Mouse (Mus musculus): Measurements from ENCODE around the gene Ndrg4. TPM values are rescaled to one million over a fixed set of nuclear protein-coding genes. Genes with fewer than 3 reads are reported as not detected.

The Ndrg4 gene
- total RNA-seq, 1 experiment = 9.4 TPM

GRCm38 (mm10) chr8:95668163-95668958 is 8.4 kb upstream of the Ndrg4 start:
- Histone ChIP-seq H3K4me3 (ENCODE audit: insufficient read depth in 1 of 2, low read depth in 1 of 2, low read length in 2 of 2, poor library complexity in 1 of 2, severe bottlenecking in 1 of 2) (no peak overlapping the region), H3K27ac (ENCODE audit: insufficient read depth, low read depth, low read length, poor library complexity, severe bottlenecking) (no peak overlapping the region), H3K4me1 (ENCODE audit: control insufficient read depth in 2 of 2, insufficient read depth in 2 of 2, low read length in 2 of 2, poor library complexity in 1 of 2) (no peaks in the 10 kb centered on the region), H3K9me3 (ENCODE audit: control insufficient read depth, insufficient read depth, low read depth, low read length) (no peaks in the 10 kb centered on the region), H3K36me3 (ENCODE audit: control insufficient read depth, insufficient read depth, low read length, poor library complexity, severe bottlenecking) (no peaks in the 10 kb centered on the region), H3K9ac (ENCODE audit: insufficient read depth, low read depth, low read length, poor library complexity, severe bottlenecking) (no peak overlapping the region)
- DNase-seq (ENCODE audit: low read depth, low spot score) = no peak
- TF ChIP-seq HCFC1 (IDR thresholded peaks at IDR 0.05; ENCODE audit: borderline replicate concordance, insufficient read depth, low read length) (no peak), CHD2 (IDR thresholded peaks at IDR 0.05; ENCODE audit: low read depth, low read length) (no peak), ZC3H11A (IDR thresholded peaks at IDR 0.05; ENCODE audit: borderline replicate concordance, low read depth, low read length) (no peak), ZNF384 (IDR thresholded peaks at IDR 0.05; ENCODE audit: low read depth, low read length) (no peak), MAFK (IDR thresholded peaks at IDR 0.05; ENCODE audit: insufficient read depth, low read depth, low read length) (no peak)
- in situ Hi-C loops (cut with MboI; ENCODE audit: low sequenced_read_pairs in 2 of 2, unreplicated experiment in 2 of 2) = no loop called here

GRCm38 (mm10) chr8:95669967-95670366 is 6.8 kb upstream of the Ndrg4 start:
- TF ChIP-seq CHD2 (IDR thresholded peaks at IDR 0.05; ENCODE audit: low read depth, low read length) (no peak), MAFK (IDR thresholded peaks at IDR 0.05; ENCODE audit: insufficient read depth, low read depth, low read length) (no peak), ZNF384 (IDR thresholded peaks at IDR 0.05; ENCODE audit: low read depth, low read length) (no peak), ZC3H11A (IDR thresholded peaks at IDR 0.05; ENCODE audit: borderline replicate concordance, low read depth, low read length) (no peak), HCFC1 (IDR thresholded peaks at IDR 0.05; ENCODE audit: borderline replicate concordance, insufficient read depth, low read length) (no peak)
- H3K4me3 ChIP-seq (ENCODE audit: insufficient read depth in 1 of 2, low read depth in 1 of 2, low read length in 2 of 2, poor library complexity in 1 of 2, severe bottlenecking in 1 of 2) = no peak overlapping the region
- no peak for DNase-seq (ENCODE audit: low read depth, low spot score)
- in situ Hi-C loops (cut with MboI; ENCODE audit: low sequenced_read_pairs in 2 of 2, unreplicated experiment in 2 of 2) = no loop called here
- no peak overlapping the region for H3K27ac ChIP-seq (ENCODE audit: insufficient read depth, low read depth, low read length, poor library complexity, severe bottlenecking)
- H3K4me1 ChIP-seq (ENCODE audit: control insufficient read depth in 2 of 2, insufficient read depth in 2 of 2, low read length in 2 of 2, poor library complexity in 1 of 2) = no peaks in the 10 kb centered on the region
- H3K9me3 ChIP-seq (ENCODE audit: control insufficient read depth, insufficient read depth, low read depth, low read length) = no peaks in the 10 kb centered on the region
- H3K36me3 ChIP-seq (ENCODE audit: control insufficient read depth, insufficient read depth, low read length, poor library complexity, severe bottlenecking) = no peaks in the 10 kb centered on the region
- no peak overlapping the region for H3K9ac ChIP-seq (ENCODE audit: insufficient read depth, low read depth, low read length, poor library complexity, severe bottlenecking)

- in situ Hi-C loops (cut with MboI; ENCODE audit: low sequenced_read_pairs in 2 of 2, unreplicated experiment in 2 of 2) = no loop called here
- Histone ChIP-seq H3K27ac (ENCODE audit: insufficient read depth, low read depth, low read length, poor library complexity, severe bottlenecking) (no peak overlapping the region), H3K9me3 (ENCODE audit: control insufficient read depth, insufficient read depth, low read depth, low read length) (no peaks in the 10 kb centered on the region), H3K36me3 (ENCODE audit: control insufficient read depth, insufficient read depth, low read length, poor library complexity, severe bottlenecking) (no peaks in the 10 kb centered on the region), H3K4me1 (ENCODE audit: control insufficient read depth in 2 of 2, insufficient read depth in 2 of 2, low read length in 2 of 2, poor library complexity in 1 of 2) (peaks cover 0 to 2% of the 10 kb centered on the region in 2 experiments; a peak in 1 of 4 replicates), H3K4me3 (ENCODE audit: insufficient read depth in 1 of 2, low read depth in 1 of 2, low read length in 2 of 2, poor library complexity in 1 of 2, severe bottlenecking in 1 of 2) (no peak overlapping the region), H3K9ac (ENCODE audit: insufficient read depth, low read depth, low read length, poor library complexity, severe bottlenecking) (no peak overlapping the region)
- TF ChIP-seq MAFK (IDR thresholded peaks at IDR 0.05; ENCODE audit: insufficient read depth, low read depth, low read length) (no peak), ZNF384 (IDR thresholded peaks at IDR 0.05; ENCODE audit: low read depth, low read length) (no peak), CHD2 (IDR thresholded peaks at IDR 0.05; ENCODE audit: low read depth, low read length) (no peak), ZC3H11A (IDR thresholded peaks at IDR 0.05; ENCODE audit: borderline replicate concordance, low read depth, low read length) (no peak), HCFC1 (IDR thresholded peaks at IDR 0.05; ENCODE audit: borderline replicate concordance, insufficient read depth, low read length) (no peak)
- no peak for DNase-seq (ENCODE audit: low read depth, low spot score)
These were observed 4.9 kb upstream of the Ndrg4 start for GRCm38 (mm10) chr8:95671861-95672260.

DNA sequence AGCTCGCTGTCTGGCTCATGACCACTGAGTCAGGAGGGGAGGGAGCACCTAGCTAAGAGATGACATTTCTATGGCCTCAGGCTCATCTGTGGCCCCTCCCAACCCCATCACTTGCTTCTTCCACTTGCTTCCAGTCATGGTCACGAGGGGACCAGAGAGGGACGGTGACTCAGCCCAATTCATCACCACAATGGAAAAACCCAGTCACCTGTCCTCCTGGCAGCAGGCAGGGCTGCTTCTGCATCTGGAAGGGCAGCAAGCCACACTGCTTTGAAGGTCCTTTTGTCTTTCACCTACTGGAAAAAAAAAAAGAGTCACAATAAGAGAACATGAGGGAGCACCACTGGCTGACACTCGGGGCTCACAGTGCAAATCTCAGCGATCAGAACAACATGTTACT is 4.0 kb upstream of the Ndrg4 start:
- H3K27ac ChIP-seq (ENCODE audit: insufficient read depth, low read depth, low read length, poor library complexity, severe bottlenecking) = no peak overlapping the region
- TF ChIP-seq ZNF384 (IDR thresholded peaks at IDR 0.05; ENCODE audit: low read depth, low read length) (no peak), MAFK (IDR thresholded peaks at IDR 0.05; ENCODE audit: insufficient read depth, low read depth, low read length) (no peak), HCFC1 (IDR thresholded peaks at IDR 0.05; ENCODE audit: borderline replicate concordance, insufficient read depth, low read length) (no peak), CHD2 (IDR thresholded peaks at IDR 0.05; ENCODE audit: low read depth, low read length) (no peak), ZC3H11A (IDR thresholded peaks at IDR 0.05; ENCODE audit: borderline replicate concordance, low read depth, low read length) (no peak)
- no peaks in the 10 kb centered on the region for H3K36me3 ChIP-seq (ENCODE audit: control insufficient read depth, insufficient read depth, low read length, poor library complexity, severe bottlenecking)
- no peaks in the 10 kb centered on the region for H3K9me3 ChIP-seq (ENCODE audit: control insufficient read depth, insufficient read depth, low read depth, low read length)
- H3K4me1 ChIP-seq (ENCODE audit: control insufficient read depth in 2 of 2, insufficient read depth in 2 of 2, low read length in 2 of 2, poor library complexity in 1 of 2) = peaks cover 0 to 4% of the 10 kb centered on the region in 2 experiments; a peak in 1 of 4 replicates
- in situ Hi-C loops (cut with MboI; ENCODE audit: low sequenced_read_pairs in 2 of 2, unreplicated experiment in 2 of 2) = no loop called here
- H3K9ac ChIP-seq (ENCODE audit: insufficient read depth, low read depth, low read length, poor library complexity, severe bottlenecking) = no peak overlapping the region
- no peak for DNase-seq (ENCODE audit: low read depth, low spot score)
- no peak overlapping the region for H3K4me3 ChIP-seq (ENCODE audit: insufficient read depth in 1 of 2, low read depth in 1 of 2, low read length in 2 of 2, poor library complexity in 1 of 2, severe bottlenecking in 1 of 2)
